Mouse (Mus musculus): ENCODE data around the gene Kcnj10. TPM values are rescaled to one million over a fixed set of nuclear protein-coding genes. Genes with fewer than 3 reads are reported as not detected.

The Kcnj10 gene
- polyA plus RNA-seq, 1 experiment: 3.9 TPM

DNA sequence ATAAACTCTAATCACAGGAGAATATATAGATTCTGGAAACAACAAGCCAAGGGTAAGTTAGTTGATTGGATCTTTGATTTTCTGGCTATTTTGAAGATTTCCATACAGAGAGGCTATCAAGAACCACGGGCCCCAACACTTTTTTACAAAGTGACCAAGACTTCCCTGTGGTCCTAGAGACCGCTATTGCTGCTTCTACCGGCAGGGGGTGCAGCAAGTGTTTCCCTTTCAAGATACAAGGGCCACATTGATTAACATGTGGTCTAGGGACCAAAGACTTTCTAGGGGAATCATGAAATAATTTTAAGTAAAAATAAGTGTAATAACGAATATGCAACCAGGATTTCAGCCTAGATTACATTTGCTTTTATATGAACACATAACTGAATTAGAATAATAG lies 69.8 kb downstream of the Kcnj10 start:
- Histone ChIP-seq H3K27ac (ENCODE audit: control insufficient read depth, insufficient read depth, low read length) (no peak overlapping the region), H3K4me3 (ENCODE audit: control insufficient read depth, insufficient read depth, low read length) (no peak overlapping the region), H3K4me1 (replicated peaks; ENCODE audit: control insufficient read depth, insufficient read depth, low read length) (no peaks in the 10 kb centered on the region), H3K27me3 (ENCODE audit: control insufficient read depth, insufficient read depth, low read length) (no peaks in the 10 kb centered on the region), H3K36me3 (ENCODE audit: control insufficient read depth, insufficient read depth, low read length) (no peaks in the 10 kb centered on the region)
- DNase-seq: peak; percentile 59
- WGBS: 4% methylated on average over 4 of the region's 4 CpGs
- no peak for TF ChIP-seq CTCF (IDR thresholded peaks at IDR 0.05; ENCODE audit: borderline replicate concordance, control insufficient read depth, extremely low read depth, insufficient read depth, low read length, poor library complexity)
- TF ChIP-seq POLR2A (IDR thresholded peaks at IDR 0.05; ENCODE audit: control insufficient read depth, extremely low read depth, insufficient read depth, low read length, poor library complexity): no peak

DNA sequence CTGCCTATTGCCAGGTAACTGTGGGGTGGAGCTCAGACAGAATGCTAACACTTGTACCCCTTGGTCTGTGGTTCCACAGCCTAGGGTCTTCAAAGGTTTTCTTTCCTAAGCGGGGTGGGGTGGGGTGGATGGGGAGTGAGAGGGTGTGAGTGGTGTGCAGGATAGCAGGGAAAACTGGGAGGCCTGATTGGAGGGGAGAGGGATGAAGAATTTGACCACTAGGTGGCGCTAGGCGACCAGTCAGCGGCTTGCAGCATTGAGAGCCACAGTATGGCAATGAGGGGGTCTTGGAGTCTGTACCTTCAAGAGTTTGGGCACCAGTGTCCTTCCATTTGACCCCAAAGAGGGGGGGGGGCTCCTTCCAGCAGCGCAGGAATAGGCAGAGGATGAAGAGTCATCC lies 71.2 kb downstream of the Kcnj10 start:
- H3K27me3 ChIP-seq (ENCODE audit: control insufficient read depth, insufficient read depth, low read length): no peaks in the 10 kb centered on the region
- no peaks in the 10 kb centered on the region for H3K4me1 ChIP-seq (replicated peaks; ENCODE audit: control insufficient read depth, insufficient read depth, low read length)
- H3K4me3 ChIP-seq (ENCODE audit: control insufficient read depth, insufficient read depth, low read length): no peak overlapping the region
- DNase-seq: peak; percentile 65
- H3K27ac ChIP-seq (ENCODE audit: control insufficient read depth, insufficient read depth, low read length): no peak overlapping the region
- H3K36me3 ChIP-seq (ENCODE audit: control insufficient read depth, insufficient read depth, low read length): no peaks in the 10 kb centered on the region
- TF ChIP-seq CTCF (IDR thresholded peaks at IDR 0.05; ENCODE audit: borderline replicate concordance, control insufficient read depth, extremely low read depth, insufficient read depth, low read length, poor library complexity) (peak; percentile 86), POLR2A (IDR thresholded peaks at IDR 0.05; ENCODE audit: control insufficient read depth, extremely low read depth, insufficient read depth, low read length, poor library complexity) (no peak)
- WGBS: 3% methylated on average over 5 of the region's 5 CpGs

DNA sequence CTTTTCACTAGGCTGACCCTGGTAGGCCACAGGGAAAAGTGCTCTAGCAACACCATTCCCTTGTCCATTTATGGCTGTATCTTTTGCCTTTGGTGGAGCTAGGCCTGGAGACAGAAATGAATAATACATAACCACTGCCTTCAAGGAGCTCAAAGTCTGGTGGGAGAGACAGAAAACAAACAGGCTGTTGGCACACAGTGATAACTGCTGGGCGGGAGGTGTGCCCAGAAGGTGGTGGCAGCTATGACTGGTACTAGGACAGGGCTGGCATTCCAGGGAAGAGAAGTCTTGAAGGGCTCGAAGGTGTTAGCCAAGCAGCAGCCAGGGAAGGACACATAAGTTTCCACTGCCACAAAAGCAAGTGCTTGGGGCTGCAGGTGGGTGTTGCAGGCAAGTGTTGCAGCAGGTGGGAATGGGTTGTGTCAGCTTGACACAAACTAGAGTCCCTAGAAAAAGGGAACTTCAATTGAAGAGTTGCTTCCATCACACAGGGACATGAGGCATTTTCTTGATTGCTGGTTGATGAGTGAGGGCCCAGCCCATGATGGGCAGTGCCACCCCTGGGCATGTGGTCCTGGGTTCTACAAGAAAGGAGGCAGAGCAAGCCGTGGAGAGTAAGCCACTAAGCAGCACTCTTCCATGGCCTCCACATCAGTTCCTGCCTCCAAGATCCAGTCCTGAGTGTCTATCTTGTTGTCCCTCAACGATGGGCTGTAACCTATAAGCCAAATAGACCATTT lies 72.7 kb downstream of the Kcnj10 start:
- no peaks in the 10 kb centered on the region for H3K27me3 ChIP-seq (ENCODE audit: control insufficient read depth, insufficient read depth, low read length)
- TF ChIP-seq POLR2A (IDR thresholded peaks at IDR 0.05; ENCODE audit: control insufficient read depth, extremely low read depth, insufficient read depth, low read length, poor library complexity) (no peak), CTCF (IDR thresholded peaks at IDR 0.05; ENCODE audit: borderline replicate concordance, control insufficient read depth, extremely low read depth, insufficient read depth, low read length, poor library complexity) (no peak)
- no peak overlapping the region for H3K4me3 ChIP-seq (ENCODE audit: control insufficient read depth, insufficient read depth, low read length)
- no peak overlapping the region for H3K27ac ChIP-seq (ENCODE audit: control insufficient read depth, insufficient read depth, low read length)
- WGBS: 90% methylated on average over 4 of the region's 4 CpGs
- no peak for DNase-seq
- no peaks in the 10 kb centered on the region for H3K36me3 ChIP-seq (ENCODE audit: control insufficient read depth, insufficient read depth, low read length)
- H3K4me1 ChIP-seq (replicated peaks; ENCODE audit: control insufficient read depth, insufficient read depth, low read length): no peaks in the 10 kb centered on the region

DNA sequence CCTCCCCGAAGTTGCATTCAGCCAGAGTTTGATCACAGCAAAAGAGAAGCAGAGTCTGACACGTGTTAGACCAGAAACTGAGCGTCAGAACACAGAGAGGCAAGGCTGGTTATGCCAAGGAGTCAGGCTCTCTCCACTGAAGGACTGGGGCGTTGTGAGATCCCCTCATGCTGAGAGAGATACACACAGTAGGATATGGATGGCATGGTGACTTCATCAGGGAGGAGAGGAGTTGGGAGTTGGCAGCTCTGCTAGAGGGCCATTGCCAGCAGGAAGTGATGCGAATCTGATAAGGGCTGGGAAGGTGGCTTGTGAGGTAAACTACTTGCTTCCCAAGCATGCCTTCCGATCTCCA lies 73.2 kb downstream of the Kcnj10 start:
- no peaks in the 10 kb centered on the region for H3K27me3 ChIP-seq (ENCODE audit: control insufficient read depth, insufficient read depth, low read length)
- H3K4me3 ChIP-seq (ENCODE audit: control insufficient read depth, insufficient read depth, low read length): no peak overlapping the region
- TF ChIP-seq CTCF (IDR thresholded peaks at IDR 0.05; ENCODE audit: borderline replicate concordance, control insufficient read depth, extremely low read depth, insufficient read depth, low read length, poor library complexity) (no peak), POLR2A (IDR thresholded peaks at IDR 0.05; ENCODE audit: control insufficient read depth, extremely low read depth, insufficient read depth, low read length, poor library complexity) (no peak)
- H3K27ac ChIP-seq (ENCODE audit: control insufficient read depth, insufficient read depth, low read length): no peak overlapping the region
- H3K4me1 ChIP-seq (replicated peaks; ENCODE audit: control insufficient read depth, insufficient read depth, low read length): no peaks in the 10 kb centered on the region
- DNase-seq: no peak
- H3K36me3 ChIP-seq (ENCODE audit: control insufficient read depth, insufficient read depth, low read length): no peaks in the 10 kb centered on the region
- 93% methylated on average over 6 of the region's 6 CpGs for WGBS

DNA sequence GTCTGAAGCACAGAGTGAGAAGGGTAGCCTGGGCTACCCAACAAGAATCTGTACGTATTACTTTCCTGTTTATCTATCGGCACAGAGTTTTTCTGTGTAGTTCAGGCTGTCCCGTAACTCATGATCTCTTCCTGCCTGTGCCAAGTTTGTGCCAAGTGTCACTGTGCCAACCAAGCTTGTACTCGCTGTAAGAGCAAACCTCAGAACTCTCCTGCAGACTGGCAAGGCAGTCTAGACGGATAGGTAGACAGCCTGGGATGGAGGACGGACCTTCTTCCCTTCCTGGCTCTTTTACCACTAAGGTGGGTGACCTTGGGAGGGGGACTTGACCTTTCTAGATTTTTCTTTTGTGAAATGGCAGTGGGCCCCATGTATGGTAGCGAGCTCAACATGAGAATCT lies 74.1 kb downstream of the Kcnj10 start:
- H3K4me1 ChIP-seq (replicated peaks; ENCODE audit: control insufficient read depth, insufficient read depth, low read length): no peaks in the 10 kb centered on the region
- 92% methylated on average over 7 of the region's 7 CpGs for WGBS
- H3K27ac ChIP-seq (ENCODE audit: control insufficient read depth, insufficient read depth, low read length): no peak overlapping the region
- TF ChIP-seq CTCF (IDR thresholded peaks at IDR 0.05; ENCODE audit: borderline replicate concordance, control insufficient read depth, extremely low read depth, insufficient read depth, low read length, poor library complexity) (no peak), POLR2A (IDR thresholded peaks at IDR 0.05; ENCODE audit: control insufficient read depth, extremely low read depth, insufficient read depth, low read length, poor library complexity) (no peak)
- DNase-seq: no peak
- H3K27me3 ChIP-seq (ENCODE audit: control insufficient read depth, insufficient read depth, low read length): no peaks in the 10 kb centered on the region
- H3K4me3 ChIP-seq (ENCODE audit: control insufficient read depth, insufficient read depth, low read length): no peak overlapping the region
- H3K36me3 ChIP-seq (ENCODE audit: control insufficient read depth, insufficient read depth, low read length): no peaks in the 10 kb centered on the region

DNA sequence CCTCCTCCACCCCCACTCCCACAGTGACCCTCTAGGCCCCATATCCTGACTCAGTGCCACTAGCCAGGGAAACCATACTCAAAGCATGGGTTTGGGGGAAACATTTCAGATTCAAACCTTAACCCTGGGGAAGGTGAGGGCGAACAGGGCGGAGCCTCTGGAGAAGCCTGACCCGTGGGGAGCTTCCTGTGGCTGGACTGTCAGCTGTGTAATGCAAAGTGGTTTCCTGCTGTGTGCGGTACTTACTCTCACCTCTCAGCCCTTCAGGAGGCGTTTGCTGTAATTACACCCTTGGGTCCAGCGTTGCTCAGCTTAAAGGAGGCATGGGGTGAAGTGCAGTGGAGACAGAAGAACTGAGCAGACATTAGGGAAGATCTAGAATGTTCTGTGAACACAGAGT lies 77.2 kb downstream of the Kcnj10 start:
- H3K36me3 ChIP-seq (ENCODE audit: control insufficient read depth, insufficient read depth, low read length): no peaks in the 10 kb centered on the region
- no peaks in the 10 kb centered on the region for H3K27me3 ChIP-seq (ENCODE audit: control insufficient read depth, insufficient read depth, low read length)
- no peak overlapping the region for H3K4me3 ChIP-seq (ENCODE audit: control insufficient read depth, insufficient read depth, low read length)
- DNase-seq: no peak
- H3K4me1 ChIP-seq (replicated peaks; ENCODE audit: control insufficient read depth, insufficient read depth, low read length): no peaks in the 10 kb centered on the region
- no peak for TF ChIP-seq POLR2A (IDR thresholded peaks at IDR 0.05; ENCODE audit: control insufficient read depth, extremely low read depth, insufficient read depth, low read length, poor library complexity)
- TF ChIP-seq CTCF (IDR thresholded peaks at IDR 0.05; ENCODE audit: borderline replicate concordance, control insufficient read depth, extremely low read depth, insufficient read depth, low read length, poor library complexity): no peak
- H3K27ac ChIP-seq (ENCODE audit: control insufficient read depth, insufficient read depth, low read length): no peak overlapping the region
- WGBS: 11% methylated on average over 6 of the region's 6 CpGs

DNA sequence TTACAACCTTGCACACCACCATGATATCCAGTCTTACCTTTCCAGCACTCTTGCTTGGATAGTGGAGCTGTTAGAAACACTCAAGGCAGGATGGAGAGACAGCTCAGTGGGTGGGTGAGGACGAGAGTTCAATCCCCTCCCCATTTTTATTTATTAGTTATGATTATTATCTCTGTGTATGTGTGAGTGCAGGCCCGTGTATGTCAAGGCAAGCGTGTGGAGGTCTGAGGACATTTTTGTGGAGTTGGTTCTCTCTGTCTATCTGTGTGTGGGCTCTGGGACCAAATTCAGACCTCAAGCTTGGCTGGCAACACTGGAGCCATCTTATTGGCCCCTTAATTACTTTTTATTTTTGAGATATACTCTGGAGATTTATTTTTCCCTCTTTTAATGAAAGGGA lies 77.6 kb downstream of the Kcnj10 start:
- H3K27me3 ChIP-seq (ENCODE audit: control insufficient read depth, insufficient read depth, low read length): no peaks in the 10 kb centered on the region
- no peak overlapping the region for H3K27ac ChIP-seq (ENCODE audit: control insufficient read depth, insufficient read depth, low read length)
- no peak for TF ChIP-seq POLR2A (IDR thresholded peaks at IDR 0.05; ENCODE audit: control insufficient read depth, extremely low read depth, insufficient read depth, low read length, poor library complexity)
- no peak for TF ChIP-seq CTCF (IDR thresholded peaks at IDR 0.05; ENCODE audit: borderline replicate concordance, control insufficient read depth, extremely low read depth, insufficient read depth, low read length, poor library complexity)
- no peaks in the 10 kb centered on the region for H3K36me3 ChIP-seq (ENCODE audit: control insufficient read depth, insufficient read depth, low read length)
- H3K4me1 ChIP-seq (replicated peaks; ENCODE audit: control insufficient read depth, insufficient read depth, low read length): no peaks in the 10 kb centered on the region
- 87% methylated on average over 3 of the region's 3 CpGs for WGBS
- no peak for DNase-seq
- no peak overlapping the region for H3K4me3 ChIP-seq (ENCODE audit: control insufficient read depth, insufficient read depth, low read length)
